Mouse (Mus musculus) bone marrow, adult 2 months (tissue): ENCODE measurements around the gene Abi3.

Experiments
- CTCF ChIP-seq: fragments of 200-500 bp; IDR thresholded peaks from 2 replicates; pipeline ENCODE4 v1.5.1; 2011; ENCODE audit warnings: low read length, control low read depth; ENCODE audit not compliant: control insufficient read depth, insufficient read depth
- POLR2A ChIP-seq: fragments of 200-500 bp; IDR thresholded peaks from 2 replicates; pipeline ENCODE4 v1.6.1; 2011; ENCODE audit warnings: low read depth, mild to moderate bottlenecking, control low read depth, low read length, borderline replicate concordance; ENCODE audit not compliant: control insufficient read depth

- TF ChIP-seq CTCF (no peak), POLR2A (no peak)
Measured at GRCm38 (mm10) chr11:95795582-95795981, 46.7 kb downstream of the Abi3 start.
